ENCODE assay signal across 27 mouse cellular contexts in the genomic region with DNA sequence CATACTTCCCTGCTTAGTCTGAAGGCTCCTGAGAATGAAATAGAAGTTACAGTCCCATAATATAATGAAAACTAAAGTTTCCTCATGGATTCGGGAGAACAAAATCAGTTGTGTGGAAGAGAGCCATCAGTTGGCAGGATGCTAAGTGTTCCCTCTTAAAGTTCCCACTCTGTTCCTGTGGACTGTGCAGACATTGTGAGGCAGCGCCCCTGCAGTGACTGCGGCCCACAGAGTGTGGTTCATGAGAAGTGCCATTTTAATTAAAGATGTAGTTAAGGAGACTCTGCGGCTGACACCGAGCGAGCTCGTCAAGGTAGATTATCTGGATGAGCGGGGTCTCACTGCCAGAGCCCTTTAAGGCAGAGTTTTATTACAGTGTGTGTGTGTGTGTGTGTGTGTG. TPM values are rescaled to one million over a fixed set of nuclear protein-coding genes. Genes with fewer than 3 reads are reported as not detected.
DNase-seq lines count a peak whose midpoint lies in the region; ATAC-seq and TF ChIP-seq lines count a peak whose summit lies in the region.
"Had no signal": no experiment of that assay in that cellular context is flagged by ENCODE, and none has a peak within 500 bp of the region (broad histone marks: within the 10 kb centered on the region; RNA-seq: fewer than 3 reads in every experiment).

No protein-coding gene starts in this region.

- DNase-seq in frontal cortex, postnatal 36 days (ENCODE audit: low spot score in 2 of 2), result no peak
- DNase-seq in layer of hippocampus, adult 9-11 months, result peak; percentile 5
- no peak for DNase-seq in layer of hippocampus, adult 9-10 months (ENCODE audit: low spot score)
- no peak for DNase-seq in neural tube, embryonic 10.5 days (ENCODE audit: extremely low spot score, low spot score)
- DNase-seq in thymus, adult 2 months, result no peak
- DNase-seq: adrenal gland, adult 2 months; cerebellum, adult 18-20 months; cerebellum, postnatal 36 days; embryo, embryonic 11 days; gastrocnemius, postnatal 25 days; heart, postnatal 36 days; kidney, adult 11 months; lung, postnatal 4 days; thymus, adult 18-20 months; thymus, postnatal 4 days had no signal

- no peaks in the 10 kb centered on the region for H3K36me3 ChIP-seq in neural tube, embryonic 14.5 days (ENCODE audit: control insufficient read depth, insufficient read depth, low read length)
- no peaks in the 10 kb centered on the region for H3K36me3 ChIP-seq in neural tube, embryonic 15.5 days
- no peaks in the 10 kb centered on the region for H3K36me3 ChIP-seq in thymus, adult 2 months (ENCODE audit: control insufficient read depth, insufficient read depth, low read length)
- H3K36me3 ChIP-seq: embryonic facial prominence, embryonic 13.5 days; forebrain, embryonic 12.5 days; heart, embryonic 15.5 days; kidney, embryonic 15.5 days; neural tube, embryonic 13.5 days had no signal

- no peak overlapping the region for H3K4me3 ChIP-seq in neural tube, embryonic 14.5 days (ENCODE audit: low read depth, low read length)
- H3K4me3 ChIP-seq in neural tube, embryonic 15.5 days (replicated peaks), result no peak overlapping the region
- no peak overlapping the region for H3K4me3 ChIP-seq in thymus, adult 2 months (ENCODE audit: control insufficient read depth, insufficient read depth, low read length)
- H3K4me3 ChIP-seq: embryonic facial prominence, embryonic 13.5 days; erythroblast, embryonic 14.5 days; forebrain, embryonic 12.5 days; heart, embryonic 15.5 days; kidney, embryonic 15.5 days; neural tube, embryonic 13.5 days had no signal

- no peaks in the 10 kb centered on the region for H3K4me1 ChIP-seq in neural tube, embryonic 14.5 days (ENCODE audit: control insufficient read depth, insufficient read depth, low read length)
- H3K4me1 ChIP-seq in neural tube, embryonic 15.5 days, result peaks cover 5% of the 10 kb centered on the region; the same call in 1 of the 2 replicates
- H3K4me1 ChIP-seq in thymus, adult 2 months (replicated peaks; ENCODE audit: control insufficient read depth, insufficient read depth, low read length), result no peaks in the 10 kb centered on the region
- H3K4me1 ChIP-seq: embryonic facial prominence, embryonic 13.5 days; forebrain, embryonic 12.5 days; heart, embryonic 15.5 days; kidney, embryonic 15.5 days; neural tube, embryonic 13.5 days had no signal

- WGBS in neural tube, embryonic 14.5 days, result 52% methylated on average over 8 of the region's 8 CpGs
- WGBS in neural tube, embryonic 15.5 days, result 43% methylated on average over 8 of the region's 8 CpGs
- 96% methylated on average over 8 of the region's 8 CpGs for WGBS in thymus, adult 2 months

- TF ChIP-seq CTCF in thymus, adult 2 months (IDR thresholded peaks at IDR 0.05; ENCODE audit: borderline replicate concordance, control insufficient read depth, extremely low read depth, insufficient read depth, low read length, poor library complexity), result no peak

- H3K9ac ChIP-seq in neural tube, embryonic 14.5 days (replicated peaks; ENCODE audit: low read depth, low read length), result no peak overlapping the region
- H3K9ac ChIP-seq in neural tube, embryonic 15.5 days (replicated peaks), result no peak overlapping the region
- H3K9ac ChIP-seq: embryonic facial prominence, embryonic 13.5 days; forebrain, embryonic 12.5 days; heart, embryonic 15.5 days; kidney, embryonic 15.5 days; neural tube, embryonic 13.5 days had no signal

- H3K4me2 ChIP-seq in neural tube, embryonic 14.5 days (ENCODE audit: low read depth, low read length), result no peak overlapping the region
- no peak overlapping the region for H3K4me2 ChIP-seq in neural tube, embryonic 15.5 days
- H3K4me2 ChIP-seq: embryonic facial prominence, embryonic 13.5 days; forebrain, embryonic 12.5 days; heart, embryonic 15.5 days; kidney, embryonic 15.5 days; neural tube, embryonic 13.5 days had no signal

- H3K9me3 ChIP-seq in neural tube, embryonic 14.5 days (ENCODE audit: control insufficient read depth, low read length), result no peaks in the 10 kb centered on the region
- no peaks in the 10 kb centered on the region for H3K9me3 ChIP-seq in neural tube, embryonic 15.5 days (replicated peaks)
- H3K9me3 ChIP-seq: embryonic facial prominence, embryonic 13.5 days; forebrain, embryonic 12.5 days; heart, embryonic 15.5 days; kidney, embryonic 15.5 days; neural tube, embryonic 13.5 days had no signal

- no peak overlapping the region for H3K27ac ChIP-seq in neural tube, embryonic 14.5 days (ENCODE audit: low read depth, low read length)
- H3K27ac ChIP-seq in neural tube, embryonic 15.5 days (replicated peaks), result no peak overlapping the region
- H3K27ac ChIP-seq in thymus, adult 2 months (ENCODE audit: control insufficient read depth, insufficient read depth, low read length), result no peak overlapping the region
- H3K27ac ChIP-seq: embryonic facial prominence, embryonic 13.5 days; forebrain, embryonic 12.5 days; heart, embryonic 15.5 days; kidney, embryonic 15.5 days; neural tube, embryonic 13.5 days had no signal

- ATAC-seq in frontal cortex, adult (ENCODE audit: low TSS enrichment), result 0 out of 2 replicates have a peak, but pooled peaks have one; percentile 38
- ATAC-seq in neural tube, embryonic 14.5 days (ENCODE audit: low read depth), result peak; percentile 34; the same call in 1 of the 2 replicates
- ATAC-seq in neural tube, embryonic 15.5 days (ENCODE audit: low FRiP score), result peak; percentile 73

- H3K27me3 ChIP-seq in neural tube, embryonic 14.5 days (ENCODE audit: control insufficient read depth, insufficient read depth, low read length), result no peaks in the 10 kb centered on the region
- H3K27me3 ChIP-seq in neural tube, embryonic 15.5 days (replicated peaks), result no peaks in the 10 kb centered on the region
- H3K27me3 ChIP-seq in thymus, adult 2 months (ENCODE audit: control insufficient read depth, insufficient read depth, low read length), result no peaks in the 10 kb centered on the region
- H3K27me3 ChIP-seq: embryonic facial prominence, embryonic 13.5 days; forebrain, embryonic 12.5 days; heart, embryonic 15.5 days; kidney, embryonic 15.5 days; neural tube, embryonic 13.5 days had no signal

- no peak for TF ChIP-seq POLR2A in thymus, adult 2 months (IDR thresholded peaks at IDR 0.05; ENCODE audit: control insufficient read depth, extremely low read depth, insufficient read depth, low read length, poor library complexity)

RNA-seq across cellular contexts. Expression of gene Gm45753, which starts 5.9 kb away (rescaled TPM):
- polyA plus RNA-seq in neural tube, embryonic 14.5 days (2014; fragmentation: Nextera tagmentation; extraction: Ambion mirVana), result not detected in 2 replicates
- 0.11 TPM in 1 of 2 replicates, not detected in the other for polyA plus RNA-seq in neural tube, embryonic 15.5 days (2015; fragmentation: Nextera tagmentation; extraction: Ambion mirVana)
- 0.05 TPM in 1 of 2 replicates, not detected in the other for polyA plus RNA-seq in thymus, adult 2 months (2012; rRNA removed)
- polyA plus RNA-seq: adrenal gland, adult 2 months; embryonic facial prominence, embryonic 13.5 days; erythroblast, embryonic 14.5 days; forebrain, embryonic 12.5 days; heart, embryonic 15.5 days; large intestine, adult 2 months; lung, embryonic 16.5 days; neural tube, embryonic 13.5 days; small intestine, adult 2 months had no signal

RNA-seq across cellular contexts. Expression of gene Klkb1, which starts 7.7 kb away (rescaled TPM):
- polyA plus RNA-seq in neural tube, embryonic 14.5 days (2014; fragmentation: Nextera tagmentation; extraction: Ambion mirVana), result 0.09 and 0.13 TPM in 2 replicates
- polyA plus RNA-seq in neural tube, embryonic 15.5 days (2015; fragmentation: Nextera tagmentation; extraction: Ambion mirVana), result 0.09 TPM in 1 of 2 replicates, not detected in the other
- polyA plus RNA-seq in thymus, adult 2 months (2012; rRNA removed), result 0.10 TPM in 1 of 2 replicates, not detected in the other
- polyA plus RNA-seq: erythroblast, embryonic 14.5 days; heart, embryonic 15.5 days; neural tube, embryonic 13.5 days had no signal

RNA-seq across cellular contexts. Expression of gene Cyp4v3, which starts 30.6 kb away (rescaled TPM):
- polyA plus RNA-seq in neural tube, embryonic 14.5 days (2014; fragmentation: Nextera tagmentation; extraction: Ambion mirVana), result 2.4 and 2.6 TPM in 2 replicates
- 1.5 and 1.8 TPM in 2 replicates for polyA plus RNA-seq in neural tube, embryonic 15.5 days (2015; fragmentation: Nextera tagmentation; extraction: Ambion mirVana)
- polyA plus RNA-seq in thymus, adult 2 months (2012; rRNA removed), result 1.5 and 1.9 TPM in 2 replicates
- polyA plus RNA-seq: erythroblast, embryonic 14.5 days had no signal

RNA-seq across cellular contexts. Expression of gene F11, which starts 40.6 kb away (rescaled TPM):
- polyA plus RNA-seq in neural tube, embryonic 14.5 days (2014; fragmentation: Nextera tagmentation; extraction: Ambion mirVana), result not detected in 2 replicates
- not detected in 2 replicates for polyA plus RNA-seq in neural tube, embryonic 15.5 days (2015; fragmentation: Nextera tagmentation; extraction: Ambion mirVana)
- polyA plus RNA-seq in thymus, adult 2 months (2012; rRNA removed), result 0.26 TPM in 1 of 2 replicates, not detected in the other
- polyA plus RNA-seq: adrenal gland, adult 2 months; embryonic facial prominence, embryonic 13.5 days; forebrain, embryonic 12.5 days; heart, embryonic 15.5 days; large intestine, adult 2 months; neural tube, embryonic 13.5 days; small intestine, adult 2 months had no signal
